Mouse (Mus musculus): ENCODE data around the gene Zfp575. TPM values are rescaled to one million over a fixed set of nuclear protein-coding genes. Genes with fewer than 3 reads are reported as not detected.

The Zfp575 gene
- polyA plus RNA-seq, 2 experiments from 2014 or later = 0.31 TPM; not detected in 1

DNA sequence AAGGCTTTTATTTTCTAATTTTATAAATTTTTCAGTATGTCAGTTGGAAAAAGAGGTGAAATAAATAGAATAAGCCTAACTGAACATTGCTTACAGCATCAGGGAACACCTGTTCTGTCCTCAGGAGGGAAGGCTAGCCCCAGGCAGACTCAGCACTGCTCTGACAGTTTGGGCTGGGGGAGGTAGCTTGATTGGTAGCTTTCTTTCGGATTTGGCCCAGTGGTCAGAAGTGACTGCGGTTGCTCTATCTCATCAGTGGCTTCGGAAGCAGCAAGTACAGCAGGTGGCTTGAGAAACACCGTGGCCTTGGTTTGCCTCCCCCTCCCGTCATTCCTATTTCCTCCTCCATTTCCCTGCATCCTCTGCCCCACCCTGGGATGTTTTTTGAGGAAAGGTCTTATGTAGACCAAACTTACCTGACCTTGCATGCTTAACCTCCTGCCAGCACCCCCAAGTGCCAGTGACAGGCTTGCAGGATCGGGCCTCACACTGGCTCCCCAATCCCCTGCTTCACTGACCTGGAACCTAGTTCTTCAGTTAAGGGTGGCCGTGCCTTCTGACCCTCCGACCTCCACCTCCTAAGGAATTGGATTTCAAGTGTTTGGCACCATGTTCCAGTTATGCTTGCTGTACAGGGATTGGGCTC is 24.1 kb downstream of the Zfp575 start:
- ATAC-seq = no peak

DNA sequence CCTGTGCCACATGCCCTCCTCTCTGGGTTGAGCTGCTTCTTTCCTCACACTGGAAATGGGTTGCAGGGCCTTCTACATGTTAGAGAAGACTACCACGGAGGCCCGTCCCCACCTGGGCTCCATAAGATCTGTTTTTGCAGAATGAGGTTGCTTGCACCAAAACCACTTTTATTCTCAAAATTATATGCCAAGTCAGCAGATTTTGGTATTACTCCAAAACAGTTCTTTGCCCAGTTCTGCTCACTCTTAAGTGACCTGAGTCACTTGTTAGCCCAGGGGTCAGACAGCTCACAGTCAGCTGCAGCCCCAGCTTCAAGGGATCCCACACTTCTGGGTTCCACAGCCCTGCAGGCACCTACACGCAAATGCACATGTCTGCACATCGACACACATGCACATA is 26.0 kb downstream of the Zfp575 start:
- no peak for ATAC-seq

DNA sequence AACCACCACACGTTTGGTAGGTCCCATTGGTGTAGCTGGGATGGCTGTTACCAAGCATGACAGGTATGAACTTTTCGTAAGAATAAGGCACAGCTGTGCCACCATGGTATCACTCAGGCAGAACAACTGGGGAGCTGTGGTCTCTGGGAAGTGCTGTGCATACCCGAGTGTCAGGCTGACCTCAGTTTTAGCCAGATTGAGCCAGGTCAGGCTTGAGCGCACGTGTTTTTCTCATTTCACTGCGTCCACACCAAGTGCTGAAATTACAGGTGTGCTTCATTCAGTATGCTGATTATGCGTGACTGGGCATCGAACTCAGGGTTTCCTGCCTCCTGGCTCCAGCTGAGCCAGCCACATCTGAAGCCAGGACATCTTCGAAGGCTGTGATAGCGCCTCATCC is 31.7 kb downstream of the Zfp575 start:
- no peak for ATAC-seq

GRCm38 (mm10) chr7:24551985-24552759 is 35.3 kb downstream of the Zfp575 start:
- ATAC-seq = no peak

GRCm38 (mm10) chr7:24547534-24548036 is 39.9 kb downstream of the Zfp575 start:
- no peak for ATAC-seq

- ATAC-seq = peak; percentile 100
Observed at GRCm38 (mm10) chr7:24546634-24547389, 40.6 kb downstream of the Zfp575 start.

DNA sequence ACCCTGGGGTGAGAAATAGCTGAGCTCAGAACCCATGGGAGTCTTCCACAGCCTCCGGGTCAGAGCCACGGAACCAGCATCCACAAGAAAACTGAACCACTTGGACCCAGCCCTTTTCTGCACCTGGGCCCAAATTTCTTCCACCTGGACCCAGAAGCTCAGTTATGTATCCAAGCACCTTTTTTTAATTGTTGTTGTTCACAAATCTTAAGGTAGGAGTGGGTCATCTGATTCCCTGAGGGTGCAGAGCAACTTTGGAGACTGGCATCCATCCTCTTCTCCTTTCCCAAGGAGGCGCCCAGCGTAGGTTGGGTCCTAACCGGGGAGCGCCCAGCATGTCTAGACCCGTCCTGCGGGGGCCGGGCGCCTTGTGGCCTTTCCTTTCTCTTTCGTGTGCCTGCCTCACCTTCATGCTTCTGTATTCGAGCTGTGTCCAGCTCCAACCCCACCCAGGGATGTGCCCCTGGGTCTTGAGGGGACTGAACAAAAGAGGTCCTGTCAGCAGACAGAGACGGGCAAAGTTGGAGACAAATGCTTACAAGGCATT is 41.3 kb downstream of the Zfp575 start, which contains the start of the genes Pinlyp and Xrcc1:
Gene Pinlyp (minus strand): TSS at position 51 of the 547 bp plus-strand sequence.
Gene Xrcc1 (plus strand): TSS at position 222 of the 547 bp plus-strand sequence.
- ATAC-seq = no peak

DNA sequence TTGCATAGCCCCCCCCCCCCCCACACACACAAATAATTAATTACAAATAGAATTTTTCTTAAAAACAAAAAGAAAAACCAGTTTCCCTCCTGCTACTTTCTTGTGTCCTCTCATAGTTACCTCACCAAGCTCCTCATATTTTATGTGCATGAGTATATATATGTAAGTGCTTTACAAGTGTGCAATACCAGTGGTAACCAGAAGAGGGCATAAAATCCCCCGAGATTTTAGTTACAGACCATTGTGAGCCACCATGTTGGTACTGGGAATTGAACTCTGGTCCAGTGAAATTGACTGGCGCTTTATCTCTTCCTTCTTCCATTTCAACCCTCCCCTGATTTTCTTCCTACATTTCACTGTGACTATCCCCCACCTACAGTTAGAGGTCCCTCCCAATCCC is 42.9 kb downstream of the Zfp575 start:
- no peak for ATAC-seq

- no peak for ATAC-seq
Observed at GRCm38 (mm10) chr7:24539686-24540085, 47.8 kb downstream of the Zfp575 start.

- no peak for ATAC-seq
Observed at GRCm38 (mm10) chr7:24538701-24539100, 48.7 kb downstream of the Zfp575 start.

DNA sequence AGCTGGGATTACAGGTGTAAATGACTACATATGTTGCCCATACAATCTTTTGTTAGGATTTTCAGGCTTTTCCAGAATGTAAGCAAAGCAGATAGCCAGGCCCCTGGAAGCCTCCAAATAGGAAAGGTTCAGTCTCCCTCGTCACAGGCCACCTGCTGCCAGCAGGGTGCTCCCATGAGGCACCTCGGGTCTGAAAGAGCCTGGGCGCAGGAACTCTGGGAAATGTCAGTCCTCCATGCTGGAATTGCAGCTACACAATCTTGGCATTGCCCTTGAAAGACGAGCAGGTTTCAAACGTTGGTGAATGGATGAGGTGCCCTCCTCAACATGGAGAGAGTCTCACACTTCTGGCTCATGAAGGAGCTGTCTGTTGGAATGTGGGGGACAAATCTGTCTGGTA is 49.3 kb downstream of the Zfp575 start:
- no peak for ATAC-seq

- no peak for ATAC-seq
Observed at GRCm38 (mm10) chr7:24537591-24537990, 49.9 kb downstream of the Zfp575 start.

DNA sequence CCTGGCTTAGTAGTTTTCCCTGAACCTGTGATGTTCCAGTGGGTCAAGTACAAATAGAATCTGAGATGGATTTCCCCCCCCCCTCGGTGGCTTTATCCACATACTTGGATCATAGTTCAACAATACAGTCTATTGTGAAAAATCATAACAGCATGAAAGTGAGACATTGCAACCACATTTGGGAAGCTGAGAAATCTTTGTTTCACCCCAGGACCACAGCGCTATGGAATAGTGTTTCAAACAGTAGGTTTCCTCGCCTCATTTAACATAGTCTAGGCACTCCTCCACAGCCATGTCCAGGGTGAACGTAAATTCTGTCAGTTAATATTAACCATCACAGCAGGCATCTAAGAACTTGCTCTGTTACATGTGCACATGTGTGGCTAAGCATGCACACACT is 50.4 kb downstream of the Zfp575 start:
- ATAC-seq = no peak

DNA sequence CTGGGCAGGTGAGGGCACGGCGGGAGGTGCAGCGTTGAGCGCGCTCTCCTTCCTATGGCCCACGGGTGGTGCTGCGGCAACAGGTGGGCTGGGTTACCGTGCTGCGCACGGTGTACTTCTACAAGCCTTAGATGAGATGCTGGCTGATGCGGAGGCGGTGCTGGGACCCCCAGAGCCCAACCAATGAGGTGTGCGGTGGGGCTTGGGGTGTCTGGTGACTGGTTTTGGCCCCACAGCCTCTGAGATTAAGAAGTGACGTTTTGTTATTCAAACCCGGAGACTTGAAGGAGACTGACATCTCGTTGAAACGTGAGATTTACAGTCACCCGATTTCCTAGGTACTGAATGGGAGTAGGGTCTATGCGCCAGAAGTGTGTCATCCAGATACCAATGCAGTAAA is 53.1 kb downstream of the Zfp575 start:
- ATAC-seq = no peak

Other genes starting within 250 kb of the Zfp575 start
- gene Lypd5, start 238.4 kb downstream of the Zfp575 start, polyA plus RNA-seq (2017; shearing (Covaris generic)) = under 1 TPM in 1 of 2 experiments, not detected in 1; 0.19 TPM
- gene Kcnn4, start 217.4 kb downstream of the Zfp575 start, polyA plus RNA-seq (2017; shearing (Covaris generic)) = 100 to 1,000 TPM; 130 to 152 TPM
- gene Smg9, start 188.0 kb downstream of the Zfp575 start, polyA plus RNA-seq (2017; shearing (Covaris generic)) = 10 to 100 TPM; 27.9 to 29.4 TPM
- under 1 TPM; 0.35 to 0.56 TPM for gene Irgc1, start 135.3 kb downstream of the Zfp575 start, polyA plus RNA-seq (2017; shearing (Covaris generic))
- gene Plaur, start 125.2 kb downstream of the Zfp575 start, polyA plus RNA-seq (2017; shearing (Covaris generic)) = 1 to 10 TPM in 1 of 2 experiments, under 1 TPM in 1; 0.66 to 5.8 TPM
- not detected for gene Cadm4, start 105.6 kb downstream of the Zfp575 start, polyA plus RNA-seq (2017; shearing (Covaris generic))
- gene Zfp428, start 80.6 kb downstream of the Zfp575 start, polyA plus RNA-seq (2017; shearing (Covaris generic)) = under 1 TPM in 1 of 2 experiments, not detected in 1; 0.56 TPM
- gene AC161166.1, start 75.2 kb downstream of the Zfp575 start, polyA plus RNA-seq (2017; shearing (Covaris generic)) = not detected
- gene Irgq, start 57.0 kb downstream of the Zfp575 start, polyA plus RNA-seq (2017; shearing (Covaris generic)) = 1 to 10 TPM in 1 of 2 experiments, under 1 TPM in 1; 0.68 to 1.5 TPM
- gene Pinlyp, start 41.5 kb downstream of the Zfp575 start, polyA plus RNA-seq (2017; shearing (Covaris generic)) = not detected
- gene Xrcc1, start 41.4 kb downstream of the Zfp575 start, polyA plus RNA-seq (2017; shearing (Covaris generic)) = 10 to 100 TPM; 35.3 to 46.2 TPM
- gene Ethe1, start 98 bp downstream of the Zfp575 start, polyA plus RNA-seq (2017; shearing (Covaris generic)) = 10 to 100 TPM; 13.8 to 19.6 TPM
- gene Phldb3, start 23.1 kb upstream of the Zfp575 start, polyA plus RNA-seq (2017; shearing (Covaris generic)) = under 1 TPM in 1 of 2 experiments, not detected in 1; 0.90 TPM
- gene Lypd3, start 48.9 kb upstream of the Zfp575 start, polyA plus RNA-seq (2017; shearing (Covaris generic)) = not detected
- not detected for gene Tex101, start 89.0 kb upstream of the Zfp575 start, polyA plus RNA-seq (2017; shearing (Covaris generic))
- gene BC049730, start 121.6 kb upstream of the Zfp575 start, polyA plus RNA-seq (2017; shearing (Covaris generic)) = not detected
- gene Gm4763, start 139.3 kb upstream of the Zfp575 start, polyA plus RNA-seq (2017; shearing (Covaris generic)) = not detected
- not detected for gene Cd177, start 172.7 kb upstream of the Zfp575 start, polyA plus RNA-seq (2017; shearing (Covaris generic))
- not detected for gene Ceacam10, start 189.6 kb upstream of the Zfp575 start, polyA plus RNA-seq (2017; shearing (Covaris generic))